In the genomic region with DNA sequence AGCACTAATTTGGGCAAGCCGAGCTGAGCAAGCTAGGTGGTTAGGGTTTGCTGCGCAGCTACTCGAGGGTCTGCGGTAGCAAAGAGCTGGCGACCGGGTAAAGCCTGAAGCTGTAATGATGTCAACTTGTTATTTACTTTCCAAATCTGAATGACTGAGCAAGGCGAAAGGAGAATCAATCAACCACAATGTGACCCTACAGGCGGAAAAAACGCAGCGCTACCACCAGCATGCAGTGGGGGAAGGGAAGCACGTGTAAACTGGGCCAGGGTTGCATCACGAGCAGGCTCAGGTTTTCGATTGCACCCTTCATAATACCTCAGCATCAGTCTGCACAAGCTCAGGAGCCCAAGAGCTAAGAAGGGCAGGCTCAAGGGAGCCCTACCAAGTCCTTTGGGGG, we compare ENCODE assay signal across 8 mouse cellular contexts. TPM values are rescaled to one million over a fixed set of nuclear protein-coding genes. Genes with fewer than 3 reads are reported as not detected.
DNase-seq lines count a peak whose midpoint lies in the region; ATAC-seq and TF ChIP-seq lines count a peak whose summit lies in the region.

No protein-coding gene starts in this region.

- TF ChIP-seq EP300 in liver, postnatal 0 days (IDR thresholded peaks at IDR 0.05; ENCODE audit: low read depth) = peak; percentile 70

- H3K27me3 ChIP-seq in forebrain, embryonic 13.5 days = no peaks in the 10 kb centered on the region
- H3K27me3 ChIP-seq in liver, postnatal 0 days (ENCODE audit: insufficient read depth, low read length) = no peaks in the 10 kb centered on the region
- H3K27me3 ChIP-seq in neural tube, embryonic 14.5 days (ENCODE audit: control insufficient read depth, insufficient read depth, low read length) = no peaks in the 10 kb centered on the region

- intact Hi-C loops in heart, postnatal 10 days (cut with DNase I) = loop anchor here (5.0 kb wide), 1 partner anchor 213 kb away; no protein-coding TSS in a partner anchor

- H3K9ac ChIP-seq in forebrain, embryonic 13.5 days = no peak overlapping the region
- no peak overlapping the region for H3K9ac ChIP-seq in liver, postnatal 0 days (replicated peaks)
- H3K9ac ChIP-seq in neural tube, embryonic 14.5 days (replicated peaks; ENCODE audit: low read depth, low read length) = no peak overlapping the region

- peak overlapping the region; percentile 61 for H3K4me3 ChIP-seq in forebrain, embryonic 13.5 days
- no peak overlapping the region for H3K4me3 ChIP-seq in liver, postnatal 0 days (ENCODE audit: low read depth, low read length)
- peak overlapping the region; percentile 56; the same call in 1 of the 2 replicates for H3K4me3 ChIP-seq in neural tube, embryonic 14.5 days (ENCODE audit: low read depth, low read length)

- peak overlapping the region; percentile 95 for H3K27ac ChIP-seq in forebrain, embryonic 13.5 days
- H3K27ac ChIP-seq in liver, postnatal 0 days (ENCODE audit: low read depth) = peak overlapping the region; percentile 87
- H3K27ac ChIP-seq in neural tube, embryonic 14.5 days (ENCODE audit: low read depth, low read length) = peak overlapping the region; percentile 93

- TF ChIP-seq CTCF in liver, postnatal 0 days (IDR thresholded peaks at IDR 0.05; ENCODE audit: low read depth) = no peak

- 24% methylated on average over 13 of the region's 13 CpGs for WGBS in forebrain, embryonic 13.5 days
- 13% methylated on average over 13 of the region's 13 CpGs for WGBS in large intestine, adult 2 months
- WGBS in liver, postnatal 0 days (ENCODE audit: insufficient replicate concordance) = 20% methylated on average over 13 of the region's 13 CpGs
- 17% methylated on average over 13 of the region's 13 CpGs for WGBS in neural tube, embryonic 14.5 days

- DNase-seq in CD8-positive naive resting alpha-beta T cell, adult 2 months (ENCODE audit: low read depth in 2 of 2, low spot score in 2 of 2) = peak; percentile 79 to 87
- peak; percentile 67 for DNase-seq in c-Kit-positive CD71-positive TER-119-positive erythroid progenitor cells, embryonic 14.5 days (ENCODE audit: low spot score)
- peak; percentile 91 for DNase-seq in heart, postnatal 10 days
- DNase-seq in large intestine, adult 2 months (ENCODE audit: low read depth, low spot score) = peak; percentile 59
- DNase-seq in liver, postnatal 0 days = peak; percentile 84
- DNase-seq in testis, postnatal 10 days (ENCODE audit: low spot score) = peak; percentile 79

- H3K9me3 ChIP-seq in forebrain, embryonic 13.5 days (replicated peaks) = no peaks in the 10 kb centered on the region
- H3K9me3 ChIP-seq in liver, postnatal 0 days (ENCODE audit: low read length) = no peaks in the 10 kb centered on the region
- no peaks in the 10 kb centered on the region for H3K9me3 ChIP-seq in neural tube, embryonic 14.5 days (ENCODE audit: control insufficient read depth, low read length)

- H3K4me1 ChIP-seq in forebrain, embryonic 13.5 days = peaks cover 7% of the 10 kb centered on the region
- H3K4me1 ChIP-seq in liver, postnatal 0 days (ENCODE audit: insufficient read depth) = peaks cover 12% of the 10 kb centered on the region; the same call in 1 of the 2 replicates
- H3K4me1 ChIP-seq in neural tube, embryonic 14.5 days (ENCODE audit: control insufficient read depth, insufficient read depth, low read length) = peaks cover 5% of the 10 kb centered on the region; the same call in 1 of the 2 replicates

- no peaks in the 10 kb centered on the region for H3K36me3 ChIP-seq in forebrain, embryonic 13.5 days (ENCODE audit: poor library complexity, severe bottlenecking)
- no peaks in the 10 kb centered on the region for H3K36me3 ChIP-seq in liver, postnatal 0 days (replicated peaks; ENCODE audit: insufficient read depth, low read length)
- no peaks in the 10 kb centered on the region for H3K36me3 ChIP-seq in neural tube, embryonic 14.5 days (ENCODE audit: control insufficient read depth, insufficient read depth, low read length)

- ATAC-seq in forebrain, embryonic 13.5 days = peak; percentile 85
- ATAC-seq in liver, postnatal 0 days = peak; percentile 74
- ATAC-seq in neural tube, embryonic 14.5 days (ENCODE audit: low read depth) = peak; percentile 81

- H3K4me2 ChIP-seq in forebrain, embryonic 13.5 days = peak overlapping the region; percentile 62
- peak overlapping the region; percentile 74 for H3K4me2 ChIP-seq in liver, postnatal 0 days (ENCODE audit: low read depth, low read length)
- H3K4me2 ChIP-seq in neural tube, embryonic 14.5 days (ENCODE audit: low read depth, low read length) = peak overlapping the region; percentile 54; the same call in 1 of the 2 replicates

RNA-seq across cellular contexts. Expression of a gene that starts 1.7 kb away (rescaled TPM):
- polyA plus RNA-seq in forebrain, embryonic 13.5 days (2015; fragmentation: Nextera tagmentation; extraction: Ambion mirVana) = 55.6 and 62.1 TPM in 2 replicates
- 10 to 100 TPM; 54.4 to 60.4 TPM for total RNA-seq in heart, postnatal 10 days (2021)
- 9.0 and 13.5 TPM in 2 replicates for polyA plus RNA-seq in large intestine, adult 2 months (2012; rRNA removed)
- 10.3 and 11.6 TPM in 2 replicates for polyA plus RNA-seq in liver, postnatal 0 days (2015; fragmentation: Nextera tagmentation; extraction: Ambion mirVana)
- polyA plus RNA-seq in neural tube, embryonic 14.5 days (2014; fragmentation: Nextera tagmentation; extraction: Ambion mirVana) = 48.9 and 52.8 TPM in 2 replicates
